Mouse (Mus musculus): Measurements from ENCODE around the gene Tom1l2.

DNA sequence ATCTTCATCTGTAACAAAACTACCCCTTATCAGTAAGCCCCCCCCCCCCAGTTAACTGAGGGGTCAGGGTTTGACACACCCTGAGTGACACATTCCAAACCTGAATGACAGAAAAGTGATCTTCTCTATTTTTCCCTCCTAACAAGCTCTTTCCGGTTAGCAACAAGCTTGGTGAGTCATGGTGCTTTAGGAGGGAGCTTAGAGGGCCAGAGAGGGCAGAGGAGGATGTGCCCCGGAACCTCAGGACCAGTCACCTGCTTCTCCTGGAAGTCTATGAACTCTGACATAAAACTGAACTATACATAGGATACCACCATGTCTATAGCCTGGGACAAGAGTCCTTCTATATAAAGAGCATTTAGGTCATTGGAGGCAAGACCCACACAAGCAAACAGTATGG, 44.6 kb downstream of the Tom1l2 start:
- TF ChIP-seq CTCF (IDR thresholded peaks at IDR 0.05; ENCODE audit: borderline replicate concordance, extremely low read depth, insufficient read depth, insufficient read length) (no peak), POLR2A (IDR thresholded peaks at IDR 0.05; ENCODE audit: borderline replicate concordance, extremely low read depth, insufficient read depth, insufficient read length, poor library complexity, severe bottlenecking) (no peak)

Measured in brain, embryonic 14.5 days (tissue).